Mouse (Mus musculus) embryonic facial prominence, embryonic 14.5 days (tissue): ENCODE measurements around the gene A730049H05Rik. TPM values are rescaled to one million over a fixed set of nuclear protein-coding genes. Genes with fewer than 3 reads are reported as not detected.

Experiments used
- ATAC-seq: fragments of 200-750 bp; cut with Nextera tagmentation; 2 replicates; pipeline ENCODE4 v1.8.0; 2017; ENCODE audit warnings: low read depth, moderate number of reproducible peaks, moderate TSS enrichment
- DNase-seq: peaks from one replicate; pipeline ENCODE4 v3.0.0-alpha.2; 2015; ENCODE audit warnings: low spot score
- H3K27ac ChIP-seq: fragments of 300-500 bp; sonication (generic); replicated peaks from 2 replicates; pipeline ENCODE4 v1.5.1; 2014; ENCODE audit warnings: low read depth, mild to moderate bottlenecking, low read length, moderate library complexity
- H3K27me3 ChIP-seq: fragments of 300-500 bp; sonication (generic); replicated peaks from 2 replicates; pipeline ENCODE4 v1.6.1; 2014; ENCODE audit warnings: low read length; ENCODE audit not compliant: control insufficient read depth, insufficient read depth
- H3K36me3 ChIP-seq: fragments of 300-500 bp; sonication (generic); 2 replicates; pipeline ENCODE4 v1.6.1; 2014; ENCODE audit warnings: low read length, mixed read lengths; ENCODE audit not compliant: control insufficient read depth, insufficient read depth
- H3K4me1 ChIP-seq: fragments of 300-500 bp; sonication (generic); 2 replicates; pipeline ENCODE4 v1.6.1; 2014; ENCODE audit warnings: antibody characterized with exemption, low read length; ENCODE audit not compliant: control insufficient read depth, insufficient read depth
- H3K4me2 ChIP-seq: fragments of 300-500 bp; sonication (generic); 2 replicates; pipeline ENCODE4 v1.6.1; 2014; ENCODE audit warnings: low read depth, mild to moderate bottlenecking, low read length, moderate library complexity, mixed read lengths
- H3K4me3 ChIP-seq: fragments of 300-500 bp; sonication (generic); 2 replicates; pipeline ENCODE4 v1.5.1; 2014; ENCODE audit warnings: low read depth, mild to moderate bottlenecking, low read length
- H3K9ac ChIP-seq: fragments of 300-500 bp; sonication (generic); 2 replicates; pipeline ENCODE4 v1.6.1; 2014; ENCODE audit warnings: low read depth, mild to moderate bottlenecking, low read length, moderate library complexity, mixed read lengths
- H3K9me3 ChIP-seq: fragments of 300-500 bp; sonication (generic); 2 replicates; pipeline ENCODE4 v1.6.1; 2016; ENCODE audit warnings: low read length; ENCODE audit not compliant: control insufficient read depth
- WGBS: fragments of 180-500 bp; shearing (Covaris S2); extraction: QIAGEN DNeasy Blood & Tissue Kit; methylation state at CpG from one replicate; pipeline ENCODE4 v1.1.7; 2014; 5-methylcytosine and 5-hydroxymethylcytosine counted together
- polyA plus RNA-seq: library from polyadenylated mRNA; unstranded; fragments of >200 nt; fragmentation: Nextera tagmentation; extraction: Ambion mirVana; gene quantifications from 2 replicates; pipeline ENCODE4 v1.2.1, GENCODE M21; 2014

A730049H05Rik gene
- polyA plus RNA-seq, 1 experiment from 2014 or later, result 0.61 TPM

GRCm38 (mm10) chr6:92875340-92875739 is 59.1 kb downstream of the A730049H05Rik start:
- no peak overlapping the region for H3K27ac ChIP-seq
- H3K4me2 ChIP-seq, result no peak overlapping the region

GRCm38 (mm10) chr6:92876121-92876520 is 59.8 kb downstream of the A730049H05Rik start:
- ATAC-seq (no peak), DNase-seq (no peak)
- Histone ChIP-seq H3K36me3 (peaks cover 49% of the 10 kb centered on the region), H3K4me1 (no peaks in the 10 kb centered on the region), H3K27ac (no peak overlapping the region), H3K27me3 (no peaks in the 10 kb centered on the region), H3K4me3 (no peak overlapping the region), H3K9me3 (no peaks in the 10 kb centered on the region), H3K4me2 (no peak overlapping the region), H3K9ac (no peak overlapping the region)
- WGBS, result 83% methylated on average over 5 of the region's 5 CpGs

More at GRCm38 (mm10) chr6:92875340-92875739, 59.1 kb downstream of the A730049H05Rik start:
- Histone ChIP-seq H3K9ac (no peak overlapping the region), H3K4me1 (no peaks in the 10 kb centered on the region), H3K9me3 (no peaks in the 10 kb centered on the region), H3K36me3 (peaks cover 45% of the 10 kb centered on the region), H3K4me3 (no peak overlapping the region), H3K27me3 (no peaks in the 10 kb centered on the region)
- no peak for ATAC-seq
- WGBS, result 87% methylated on average over 2 of the region's 2 CpGs
- no peak for DNase-seq

GRCm38 (mm10) chr6:92877236-92877635 is 61.0 kb downstream of the A730049H05Rik start:
- Histone ChIP-seq H3K9ac (no peak overlapping the region), H3K27me3 (no peaks in the 10 kb centered on the region), H3K36me3 (peaks cover 45% of the 10 kb centered on the region), H3K9me3 (no peaks in the 10 kb centered on the region), H3K4me2 (no peak overlapping the region), H3K27ac (no peak overlapping the region), H3K4me3 (no peak overlapping the region), H3K4me1 (no peaks in the 10 kb centered on the region)
- DNase-seq, result no peak
- ATAC-seq, result no peak
- WGBS, result 91% methylated on average over 4 of the region's 4 CpGs

- no peak for DNase-seq
These were observed 62.5 kb downstream of the A730049H05Rik start for GRCm38 (mm10) chr6:92878771-92879170.

GRCm38 (mm10) chr6:92879700-92880265 is 63.5 kb downstream of the A730049H05Rik start:
- H3K4me2 ChIP-seq, result no peak overlapping the region
- H3K4me1 ChIP-seq, result peaks cover 9% of the 10 kb centered on the region; the same call in 1 of the 2 replicates
- whole genome bisulfite sequencing, result 76% methylated on average over 14 of the region's 14 CpGs
- peaks cover 43% of the 10 kb centered on the region for H3K36me3 ChIP-seq
- ATAC-seq, result no peak
- no peak overlapping the region for H3K27ac ChIP-seq
- H3K27me3 ChIP-seq, result no peaks in the 10 kb centered on the region
- H3K9me3 ChIP-seq, result no peaks in the 10 kb centered on the region
- H3K4me3 ChIP-seq, result no peak overlapping the region
- no peak overlapping the region for H3K9ac ChIP-seq
- no peak for DNase-seq

More at GRCm38 (mm10) chr6:92878771-92879170, 62.5 kb downstream of the A730049H05Rik start:
- ATAC-seq, result no peak
- no peaks in the 10 kb centered on the region for H3K27me3 ChIP-seq
- H3K27ac ChIP-seq, result no peak overlapping the region
- no peak overlapping the region for H3K4me3 ChIP-seq
- no peak overlapping the region for H3K4me2 ChIP-seq
- WGBS, result 93% methylated on average over 5 of the region's 5 CpGs
- H3K4me1 ChIP-seq, result peaks cover 7% of the 10 kb centered on the region; the same call in 1 of the 2 replicates
- no peak overlapping the region for H3K9ac ChIP-seq
- H3K9me3 ChIP-seq, result no peaks in the 10 kb centered on the region
- peaks cover 43% of the 10 kb centered on the region for H3K36me3 ChIP-seq

- H3K4me3 ChIP-seq, result no peak overlapping the region
- peaks cover 9% of the 10 kb centered on the region; the same call in 1 of the 2 replicates for H3K4me1 ChIP-seq
- H3K9ac ChIP-seq, result no peak overlapping the region
- no peak overlapping the region for H3K4me2 ChIP-seq
- WGBS, result 72% methylated on average over 5 of the region's 5 CpGs
- DNase-seq, result no peak
- no peaks in the 10 kb centered on the region for H3K9me3 ChIP-seq
- H3K27ac ChIP-seq, result no peak overlapping the region
- ATAC-seq, result no peak
- peaks cover 49% of the 10 kb centered on the region for H3K36me3 ChIP-seq
- no peaks in the 10 kb centered on the region for H3K27me3 ChIP-seq
These were observed 66.2 kb downstream of the A730049H05Rik start for GRCm38 (mm10) chr6:92882446-92882845.

GRCm38 (mm10) chr6:92883131-92883900 is 67.0 kb downstream of the A730049H05Rik start:
- no peak for DNase-seq
- H3K9me3 ChIP-seq, result no peaks in the 10 kb centered on the region
- no peak overlapping the region for H3K9ac ChIP-seq
- peaks cover 9% of the 10 kb centered on the region; the same call in 1 of the 2 replicates for H3K4me1 ChIP-seq
- H3K27ac ChIP-seq, result no peak overlapping the region
- no peaks in the 10 kb centered on the region for H3K27me3 ChIP-seq
- 40% methylated on average over 9 of the region's 9 CpGs for WGBS
- ATAC-seq, result no peak
- H3K4me3 ChIP-seq, result no peak overlapping the region
- no peak overlapping the region for H3K4me2 ChIP-seq
- H3K36me3 ChIP-seq, result peaks cover 51% of the 10 kb centered on the region

- DNase-seq (no peak), ATAC-seq (no peak)
- Histone ChIP-seq H3K27me3 (no peaks in the 10 kb centered on the region), H3K4me3 (no peak overlapping the region), H3K4me1 (no peaks in the 10 kb centered on the region), H3K27ac (no peak overlapping the region), H3K9me3 (no peaks in the 10 kb centered on the region), H3K9ac (no peak overlapping the region), H3K36me3 (peaks cover 33% of the 10 kb centered on the region), H3K4me2 (no peak overlapping the region)
- WGBS, result 19% methylated on average over 1 of the region's 1 CpGs
These were observed 75.3 kb downstream of the A730049H05Rik start for GRCm38 (mm10) chr6:92891535-92891934.
